Mouse (Mus musculus): ENCODE results near the gene Col9a2.
"Not testable (repeated sequence)": the region's sequence is repeated elsewhere in the genome, so short reads cannot be mapped to it uniquely, and the experiment has no call there.

Gene Col9a2

DNA sequence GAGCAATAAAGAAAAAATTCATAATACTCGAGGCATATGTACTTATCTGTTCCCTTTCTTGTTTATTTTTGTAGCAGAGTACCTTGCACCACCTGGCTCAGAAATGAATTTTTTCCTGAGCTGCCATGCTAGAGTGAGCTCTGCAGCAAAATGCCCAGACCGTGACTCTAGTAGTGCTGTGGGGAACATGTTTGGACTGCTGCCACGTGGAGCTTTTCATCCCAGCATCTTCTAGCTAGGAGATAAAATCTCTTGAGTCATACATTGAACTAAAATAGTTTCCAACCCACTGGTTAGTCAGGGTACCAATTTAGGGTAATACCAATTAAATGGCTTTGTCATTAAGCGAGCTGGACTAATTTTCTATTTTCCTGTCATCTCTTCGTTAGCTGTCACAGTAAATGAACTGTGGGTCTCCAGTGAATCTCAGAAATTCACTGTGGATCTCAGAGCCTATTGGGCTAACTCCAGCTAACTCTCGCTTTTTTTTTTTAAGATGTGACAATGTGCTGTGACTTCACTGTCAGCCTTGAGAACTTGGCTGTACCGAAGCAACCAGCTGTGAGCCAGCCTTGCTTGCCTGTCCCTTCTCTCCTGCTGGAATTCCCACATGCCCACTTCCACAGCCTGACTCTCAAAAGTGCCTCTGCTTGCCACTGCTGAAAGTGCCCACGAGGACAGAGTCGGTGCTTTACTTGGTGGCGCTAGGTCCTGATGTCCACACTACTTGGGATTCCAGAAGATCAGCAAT, 19.0 kb upstream of the Col9a2 start:
- in situ Hi-C loops (cut with MboI, MseI) = loop anchor here (25.0 kb wide), 1 partner anchor 1842 kb away; no protein-coding TSS in a partner anchor

GRCm38 (mm10) chr4:121021911-121022310, 17.3 kb upstream of the Col9a2 start:
- in situ Hi-C loops (cut with MboI, MseI) = loop anchor here (25.0 kb wide), 1 partner anchor 1840 kb away; no protein-coding TSS in a partner anchor

DNA sequence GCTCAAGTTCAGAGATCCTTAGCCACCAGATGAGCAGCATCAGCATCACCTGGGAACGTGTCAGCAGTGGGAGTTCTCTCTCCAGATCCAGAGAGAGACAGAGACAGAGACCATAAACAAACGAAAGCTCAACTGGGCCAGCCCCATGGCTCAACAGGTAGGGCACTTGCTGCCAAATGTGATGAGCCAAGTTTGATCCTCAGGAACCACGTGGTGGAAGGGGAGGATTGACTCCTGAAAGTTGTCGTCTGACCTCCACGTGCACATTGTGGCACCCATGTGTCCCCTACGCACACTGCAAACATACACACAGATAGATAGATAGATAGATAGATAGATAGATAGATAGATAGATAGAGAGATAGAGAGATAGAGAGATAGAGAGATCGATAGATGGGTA, 15.7 kb upstream of the Col9a2 start:
- in situ Hi-C loops (cut with MboI, MseI) = loop anchor here (25.0 kb wide), 1 partner anchor 1839 kb away; no protein-coding TSS in a partner anchor

DNA sequence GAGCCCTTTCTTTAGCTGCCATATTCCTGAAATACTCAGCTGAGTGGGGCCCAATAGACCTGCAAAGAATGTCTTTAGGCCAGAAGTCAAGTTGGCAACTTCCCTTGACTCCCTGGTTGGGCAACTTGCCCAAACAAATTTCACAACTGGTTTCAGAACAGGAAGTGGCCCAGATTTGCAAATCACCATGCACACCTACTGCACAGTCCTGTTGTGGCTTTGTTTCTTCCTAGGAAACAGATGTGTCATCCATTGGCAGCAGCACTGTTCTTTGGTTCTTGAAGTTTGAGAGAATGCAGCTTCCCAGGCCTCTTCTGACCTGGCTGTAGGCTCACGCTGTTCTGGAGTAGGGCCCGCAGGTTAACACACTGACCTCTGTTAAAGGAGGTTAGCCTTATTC, 15.2 kb upstream of the Col9a2 start:
- in situ Hi-C loops (cut with MboI, MseI) = loop anchor here (25.0 kb wide), 1 partner anchor 1838 kb away; no protein-coding TSS in a partner anchor

GRCm38 (mm10) chr4:121025681-121026080, 13.5 kb upstream of the Col9a2 start:
- in situ Hi-C loops (cut with MboI, MseI) = no loop called here

DNA sequence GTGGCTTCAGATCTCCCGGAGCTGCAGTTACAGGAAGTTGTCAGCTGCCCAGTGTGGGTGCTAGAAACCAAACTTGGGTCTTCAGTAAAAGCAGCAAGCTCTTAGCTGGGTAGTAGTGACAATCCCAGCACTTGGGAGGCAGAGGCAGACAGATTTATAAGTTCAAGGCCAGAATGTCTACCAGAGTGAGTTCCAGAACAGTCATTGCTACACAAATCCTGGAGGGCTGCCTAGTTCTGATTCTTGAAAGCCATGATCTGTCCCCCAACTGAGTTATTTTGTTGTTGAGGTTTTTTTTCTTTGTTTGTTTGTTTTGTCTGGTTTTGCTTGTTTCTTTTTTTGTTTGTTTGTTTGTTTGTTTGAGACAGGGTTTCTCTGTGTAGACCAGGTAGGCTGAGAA, 11.0 kb upstream of the Col9a2 start:
- in situ Hi-C loops (cut with MboI, MseI) = no loop called here

- in situ Hi-C loops (cut with MboI, MseI) = no loop called here
Measured at GRCm38 (mm10) chr4:121028659-121029392, 10.4 kb upstream of the Col9a2 start.

- in situ Hi-C loops (cut with MboI, MseI) = loop anchor here (5.0 kb wide), 1 partner anchor 42 kb away; no protein-coding TSS in a partner anchor
Measured at GRCm38 (mm10) chr4:121029632-121030031, 9.6 kb upstream of the Col9a2 start.

DNA sequence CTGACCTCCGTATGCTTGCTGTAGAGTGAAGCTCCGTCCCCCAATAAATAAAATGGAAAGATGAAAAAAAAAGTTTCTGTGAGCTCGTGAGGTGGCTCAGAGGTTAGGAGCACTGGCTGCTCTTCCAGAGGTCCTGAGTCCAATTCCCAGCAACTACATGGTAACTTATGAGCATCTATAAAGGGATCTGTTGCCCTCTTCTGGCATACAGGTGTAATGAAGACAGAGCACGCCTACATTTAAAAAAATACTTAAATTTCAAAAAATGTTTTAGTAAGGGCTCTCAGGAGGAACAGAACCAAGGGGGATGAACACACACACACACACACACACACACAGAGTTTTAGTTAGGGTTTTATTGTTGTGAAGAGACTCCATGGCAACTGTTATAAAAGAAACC, 7.7 kb upstream of the Col9a2 start:
- in situ Hi-C loops (cut with MboI, MseI) = loop anchor here (5.0 kb wide), 1 partner anchor 44 kb away; no protein-coding TSS in a partner anchor

GRCm38 (mm10) chr4:121033006-121033405, 6.2 kb upstream of the Col9a2 start:
- in situ Hi-C loops (cut with MboI, MseI) = loop anchor here (5.0 kb wide), 1 partner anchor 46 kb away; no protein-coding TSS in a partner anchor

- in situ Hi-C loops (cut with MboI, MseI) = no loop called here
Measured at GRCm38 (mm10) chr4:121040323-121040722, 1.1 kb downstream of the Col9a2 start.

- in situ Hi-C loops (cut with MboI, MseI) = no loop called here
Measured at GRCm38 (mm10) chr4:121040897-121041671, 1.9 kb downstream of the Col9a2 start.

DNA sequence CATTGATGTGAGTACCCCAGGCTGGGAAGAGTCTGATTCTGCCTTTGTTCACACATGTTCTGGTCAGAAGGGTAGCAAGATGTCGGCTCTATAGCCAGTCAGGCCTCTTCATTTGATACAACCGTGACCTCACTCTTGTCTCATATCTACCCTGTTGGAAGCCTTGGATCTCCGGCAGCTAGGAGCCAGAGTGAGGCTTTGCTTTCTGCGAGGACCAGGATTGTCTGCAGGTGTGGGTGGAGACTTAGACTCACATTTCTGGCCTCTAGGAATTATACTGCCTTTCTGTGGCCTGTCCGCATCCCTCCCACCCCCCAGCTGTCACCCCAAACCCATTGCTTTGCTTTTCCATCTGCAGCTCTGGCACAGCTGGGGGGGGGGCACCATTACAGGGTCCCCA, 3.3 kb downstream of the Col9a2 start:
- in situ Hi-C loops (cut with MboI, MseI) = no loop called here

- in situ Hi-C loops (cut with MboI, MseI) = no loop called here
Measured at GRCm38 (mm10) chr4:121042946-121043345, 3.8 kb downstream of the Col9a2 start.

DNA sequence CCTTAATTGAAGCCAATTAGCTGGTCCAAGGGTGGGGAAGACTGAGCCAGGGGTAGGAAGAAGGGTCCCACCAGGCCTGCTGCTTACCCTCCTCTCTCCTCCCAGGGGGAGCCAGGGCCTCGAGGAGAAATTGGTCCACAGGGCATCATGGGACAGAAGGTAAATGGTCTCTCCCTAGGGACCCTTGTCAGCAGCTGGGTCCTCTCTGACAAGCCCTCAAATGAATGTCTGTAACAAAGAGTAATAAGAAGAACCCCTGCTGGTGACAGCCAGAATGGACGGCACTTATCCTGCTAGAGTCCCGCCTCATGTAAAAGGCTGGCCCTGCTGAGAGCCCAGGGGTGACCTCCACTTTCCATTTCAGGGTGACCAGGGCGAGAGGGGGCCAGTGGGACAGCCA, 12.7 kb downstream of the Col9a2 start:
- in situ Hi-C loops (cut with MboI, MseI) = no loop called here

GRCm38 (mm10) chr4:121052454-121053323, 13.5 kb downstream of the Col9a2 start:
- in situ Hi-C loops (cut with MboI, MseI) = no loop called here

GRCm38 (mm10) chr4:121056342-121056741, 17.2 kb downstream of the Col9a2 start:
- in situ Hi-C loops (cut with MboI, MseI) = no loop called here

DNA sequence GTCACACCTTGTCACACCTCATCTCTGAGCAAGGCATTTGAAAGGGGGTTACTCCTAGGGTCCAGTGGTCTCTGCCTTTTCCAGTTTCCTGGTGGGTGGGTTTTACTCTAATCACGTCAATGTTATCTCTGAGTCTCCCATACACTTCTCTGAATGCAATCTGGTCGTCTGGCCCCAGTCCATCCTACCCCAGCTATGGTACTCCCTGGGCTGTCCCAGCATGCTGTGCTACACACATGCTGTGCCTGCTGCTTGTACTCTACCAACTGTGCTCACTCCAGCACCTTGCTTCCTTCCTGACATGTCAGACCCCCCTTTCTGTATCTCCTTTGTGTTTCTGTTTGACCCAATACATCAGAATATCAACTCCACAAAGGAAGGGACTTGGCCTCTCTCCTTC, 17.8 kb downstream of the Col9a2 start:
- in situ Hi-C loops (cut with MboI, MseI) = no loop called here

- in situ Hi-C loops (cut with MboI, MseI) = not testable (repeated sequence)
Measured at GRCm38 (mm10) chr4:121059218-121059617, 20.0 kb downstream of the Col9a2 start.

DNA sequence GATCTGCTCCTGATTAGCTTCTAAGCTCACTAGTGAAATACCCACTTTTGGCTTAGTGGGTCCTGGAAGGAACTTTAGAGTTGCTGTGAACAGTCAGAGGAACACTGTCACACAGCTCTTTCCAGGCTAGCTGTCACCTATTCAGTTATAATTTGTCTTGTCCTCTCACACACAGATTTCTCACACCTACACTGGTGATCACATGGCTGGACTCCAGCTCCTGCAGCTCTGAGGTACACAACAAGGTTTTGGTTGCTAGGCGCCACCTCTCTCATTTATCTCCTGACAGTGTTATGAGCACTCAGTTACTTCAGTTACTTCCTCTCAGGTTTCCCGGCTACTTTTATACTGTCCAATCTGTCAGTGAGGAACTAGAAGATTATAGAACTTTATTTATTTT, 26.2 kb downstream of the Col9a2 start:
- in situ Hi-C loops (cut with MboI, MseI) = no loop called here

DNA sequence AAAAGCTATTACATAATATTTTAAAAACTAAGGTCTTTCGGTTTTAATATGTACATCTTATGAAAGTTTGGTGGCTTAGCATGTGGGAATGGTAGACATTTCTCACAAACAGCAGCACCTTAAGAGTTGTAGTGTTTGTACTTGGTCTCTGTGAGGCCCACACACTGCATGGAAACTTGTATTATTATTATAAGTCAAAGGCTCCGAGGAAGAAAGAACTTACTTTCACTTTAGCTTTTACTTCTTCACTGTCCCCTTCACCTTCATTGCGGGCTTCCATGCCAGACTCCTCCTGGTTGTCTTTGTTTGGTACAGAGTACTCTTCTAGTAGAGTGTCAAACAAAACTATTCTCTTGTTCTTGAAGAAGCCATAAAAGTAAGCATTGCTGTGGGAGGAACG, 35.1 kb downstream of the Col9a2 start:
- in situ Hi-C loops (cut with MboI, MseI) = no loop called here
